Mouse (Mus musculus) MEL (cell line): ENCODE results near the gene Spata3.

ENCODE experiments used
- CTCF ChIP-seq, 3 experiments: IDR thresholded peaks in 2 of 3; conservative IDR thresholded peaks in 1 of 3; 2 replicates each; pipeline ENCODE4 v1.5.1; 2011 to 2012; ENCODE audit warnings: low read length in 3 of 3, low read depth in 2 of 3, mild to moderate bottlenecking in 2 of 3, improper control_type of control experiment in 1 of 3, inconsistent platforms in 1 of 3, mixed read lengths in 1 of 3, moderate library complexity in 1 of 3; ENCODE audit not compliant: control insufficient read depth in 1 of 3, insufficient read depth in 1 of 3, poor library complexity in 1 of 3, severe bottlenecking in 1 of 3
- EP300 ChIP-seq, 2 experiments: IDR thresholded peaks; 2 replicates each; pipeline ENCODE4 v1.6.1; 2011; ENCODE audit warnings: improper control_type of control experiment in 2 of 2, low read length in 2 of 2, low read depth in 1 of 2, mild to moderate bottlenecking in 1 of 2
- GABPA ChIP-seq: IDR thresholded peaks from 2 replicates; pipeline ENCODE4 v1.6.1; 2012; ENCODE audit warnings: low read depth, mild to moderate bottlenecking, inconsistent platforms, low read length, improper control_type of control experiment, moderate library complexity
- GATA1 ChIP-seq: IDR thresholded peaks from 2 replicates; pipeline ENCODE4 v1.6.1; 2011; ENCODE audit warnings: low read depth, low read length, improper control_type of control experiment
- HCFC1 ChIP-seq: IDR thresholded peaks from 2 replicates; pipeline ENCODE4 v1.6.1; 2012; ENCODE audit warnings: low read depth, mild to moderate bottlenecking, inconsistent platforms, low read length, improper control_type of control experiment, moderate library complexity
- MAZ ChIP-seq: IDR thresholded peaks from 2 replicates; pipeline ENCODE4 v1.6.1; 2012; ENCODE audit warnings: low read depth, mild to moderate bottlenecking, inconsistent platforms, low read length, improper control_type of control experiment
- POLR2A ChIP-seq, 2 experiments: IDR thresholded peaks; 2 replicates each; pipeline ENCODE4 v1.6.1; 2011 to 2012; ENCODE audit warnings: low read length in 2 of 2, mild to moderate bottlenecking in 2 of 2, control low read depth in 1 of 2, improper control_type of control experiment in 1 of 2, low read depth in 1 of 2, moderate library complexity in 1 of 2; ENCODE audit not compliant: control insufficient read depth in 1 of 2, insufficient read depth in 1 of 2, poor library complexity in 1 of 2
- POLR2AphosphoS5 ChIP-seq: IDR thresholded peaks from 2 replicates; pipeline ENCODE4 v1.6.1; 2012; ENCODE audit warnings: low read depth, borderline replicate concordance, mild to moderate bottlenecking, inconsistent platforms, low read length, moderate library complexity, mixed read lengths

- TF ChIP-seq CTCF (IDR thresholded peaks at IDR 0.05 in 2 of 3, conservative IDR thresholded peaks at IDR 0.05 in 1 of 3; ENCODE audit: control insufficient read depth in 1 of 3, insufficient read depth in 1 of 3, low read depth in 2 of 3, low read length in 3 of 3, poor library complexity in 1 of 3, severe bottlenecking in 1 of 3) (no peak), POLR2A (IDR thresholded peaks at IDR 0.05; ENCODE audit: control insufficient read depth in 1 of 2, insufficient read depth in 1 of 2, low read depth in 1 of 2, low read length in 2 of 2, poor library complexity in 1 of 2) (no peak), MAZ (no peak), GABPA (no peak), EP300 (IDR thresholded peaks at IDR 0.05; ENCODE audit: low read depth in 1 of 2, low read length in 2 of 2) (no peak), GATA1 (no peak), HCFC1 (no peak), POLR2AphosphoS5 (no peak)
These were observed 10.6 kb upstream of the Spata3 start for GRCm38 (mm10) chr1:86006040-86006439.
